Mouse (Mus musculus): ENCODE measurements around the gene Impad1. TPM values are rescaled to one million over a fixed set of nuclear protein-coding genes. Genes with fewer than 3 reads are reported as not detected.

The Impad1 gene
- total RNA-seq (2021), result 10 to 100 TPM; 50.3 to 55.7 TPM
- long read RNA-seq, experiment 1, full-length matches to known transcripts, result 20 of 25 reads
- long read RNA-seq, experiment 1, partial matches to known transcripts, result 0 of 25 reads
- long read RNA-seq, experiment 1, other reads (novel, unspliced or antisense), result 5 of 25 reads
- long read RNA-seq, experiment 2, full-length matches to known transcripts, result 24 of 31 reads
- long read RNA-seq, experiment 2, partial matches to known transcripts, result 0 of 31 reads
- long read RNA-seq, experiment 2, other reads (novel, unspliced or antisense), result 7 of 31 reads

GRCm38 (mm10) chr4:4792992-4793834 is at the start of gene Impad1:
Gene Impad1 (minus strand): TSS chr4:4793355.
- TF ChIP-seq CTCF (conservative IDR thresholded peaks at IDR 0.05), result 0 out of 2 replicates have a peak, but pooled peaks have one; percentile 2
- DNase-seq (ENCODE audit: low spot score in 2 of 2), result peak; percentile 86
- Histone ChIP-seq H3K27ac (peak within 1 kb of the TSS; percentile 94), H3K4me3 (peak within 1 kb of the TSS; percentile 81)

GRCm38 (mm10) chr4:4840145-4840544 is 47.0 kb upstream of the Impad1 start:
- Histone ChIP-seq H3K4me3 (no peak overlapping the region), H3K27ac (no peak overlapping the region)
- TF ChIP-seq CTCF (conservative IDR thresholded peaks at IDR 0.05), result no peak
- DNase-seq (ENCODE audit: low spot score in 2 of 2), result no peak

- Histone ChIP-seq H3K27ac (no peak overlapping the region), H3K4me3 (no peak overlapping the region)
- DNase-seq (ENCODE audit: low spot score in 2 of 2), result no peak
- no peak for TF ChIP-seq CTCF (conservative IDR thresholded peaks at IDR 0.05)
These were observed 40.7 kb upstream of the Impad1 start for GRCm38 (mm10) chr4:4833789-4834295.

- no peak for TF ChIP-seq CTCF (conservative IDR thresholded peaks at IDR 0.05)
- no peak for DNase-seq (ENCODE audit: low spot score in 2 of 2)
- no peak overlapping the region for H3K4me3 ChIP-seq
- H3K27ac ChIP-seq, result no peak overlapping the region
These were observed 35.0 kb upstream of the Impad1 start for GRCm38 (mm10) chr4:4828131-4828530.

GRCm38 (mm10) chr4:4822119-4822518 is 29.0 kb upstream of the Impad1 start:
- Histone ChIP-seq H3K27ac (no peak overlapping the region), H3K4me3 (no peak overlapping the region)
- DNase-seq (ENCODE audit: low spot score in 2 of 2), result no peak
- TF ChIP-seq CTCF (conservative IDR thresholded peaks at IDR 0.05), result no peak

GRCm38 (mm10) chr4:4792141-4792991 is 789 bp downstream of the Impad1 start:
- TF ChIP-seq CTCF (conservative IDR thresholded peaks at IDR 0.05), result no peak
- peak; percentile 7 to 33 for DNase-seq (ENCODE audit: low spot score in 2 of 2)
- peak overlapping the region; percentile 94 for H3K27ac ChIP-seq
- peak overlapping the region; percentile 81 for H3K4me3 ChIP-seq

GRCm38 (mm10) chr4:4791180-4791579 is 2.0 kb downstream of the Impad1 start:
- no peak for TF ChIP-seq CTCF (conservative IDR thresholded peaks at IDR 0.05)
- Histone ChIP-seq H3K4me3 (peak overlapping the region; percentile 81), H3K27ac (no peak overlapping the region)

GRCm38 (mm10) chr4:4785169-4785568 is 8.0 kb downstream of the Impad1 start:
- H3K27ac ChIP-seq, result no peak overlapping the region
- H3K4me3 ChIP-seq, result no peak overlapping the region
- no peak for DNase-seq (ENCODE audit: low spot score in 2 of 2)
- TF ChIP-seq CTCF (conservative IDR thresholded peaks at IDR 0.05), result no peak

More at GRCm38 (mm10) chr4:4791180-4791579, 2.0 kb downstream of the Impad1 start:
- DNase-seq (ENCODE audit: low spot score in 2 of 2), result no peak

GRCm38 (mm10) chr4:4784305-4784704 is 8.8 kb downstream of the Impad1 start:
- TF ChIP-seq CTCF (conservative IDR thresholded peaks at IDR 0.05), result no peak

GRCm38 (mm10) chr4:4783686-4783957 is 9.5 kb downstream of the Impad1 start:
- no peak overlapping the region for H3K4me3 ChIP-seq
- H3K27ac ChIP-seq, result no peak overlapping the region
- DNase-seq (ENCODE audit: low spot score in 2 of 2), result no peak
- no peak for TF ChIP-seq CTCF (conservative IDR thresholded peaks at IDR 0.05)

More at GRCm38 (mm10) chr4:4784305-4784704, 8.8 kb downstream of the Impad1 start:
- Histone ChIP-seq H3K4me3 (no peak overlapping the region), H3K27ac (no peak overlapping the region)
- no peak for DNase-seq (ENCODE audit: low spot score in 2 of 2)

- Histone ChIP-seq H3K4me3 (no peak overlapping the region), H3K27ac (no peak overlapping the region)
- no peak for DNase-seq (ENCODE audit: low spot score in 2 of 2)
- TF ChIP-seq CTCF (conservative IDR thresholded peaks at IDR 0.05), result no peak
These were observed 10.1 kb downstream of the Impad1 start for GRCm38 (mm10) chr4:4782882-4783685.

- no peak for TF ChIP-seq CTCF (conservative IDR thresholded peaks at IDR 0.05)
- no peak overlapping the region for H3K4me3 ChIP-seq
- DNase-seq (ENCODE audit: low spot score in 2 of 2), result no peak
These were observed 13.8 kb downstream of the Impad1 start for GRCm38 (mm10) chr4:4779265-4779770.

More at GRCm38 (mm10) chr4:4779265-4779770, 13.8 kb downstream of the Impad1 start:
- no peak overlapping the region for H3K27ac ChIP-seq

Measured in layer of hippocampus, adult 2 months (tissue).